Mouse (Mus musculus): ENCODE results near the gene Spn. TPM values are rescaled to one million over a fixed set of nuclear protein-coding genes. Genes with fewer than 3 reads are reported as not detected.

The Spn gene
- total and polyA plus RNA-seq, 2 experiments = 0.28 to 0.88 TPM

- Histone ChIP-seq H3K79me2 (ENCODE audit: control insufficient read depth, insufficient read depth, low read length) (no peaks in the 10 kb centered on the region), H3K27me3 (ENCODE audit: control insufficient read depth, insufficient read depth, low read length) (no peaks in the 10 kb centered on the region), H3K36me3 (ENCODE audit: control insufficient read depth, insufficient read depth, low read length) (no peaks in the 10 kb centered on the region), H3K27ac (replicated peaks; ENCODE audit: insufficient read depth, low read depth, low read length) (peak overlapping the region; percentile 99), H3K9ac (ENCODE audit: low read depth, low read length) (peak overlapping the region; percentile 74), H3K4me3 (ENCODE audit: insufficient read depth, low read depth, low read length) (peak overlapping the region; percentile 51), H3K4me1 (ENCODE audit: control insufficient read depth, insufficient read depth, low read length) (peaks cover 18% of the 10 kb centered on the region)
- TF ChIP-seq POLR2A (IDR thresholded peaks at IDR 0.05; ENCODE audit: extremely low read depth, insufficient read depth, low read length) (peak; percentile 62), CTCF (IDR thresholded peaks at IDR 0.05; ENCODE audit: low read depth, low read length) (no peak)
- WGBS = 10% methylated on average over 21 of the region's 21 CpGs
- DNase-seq (ENCODE audit: extremely low read depth, low read depth, low spot score) = peak; percentile 92
These were observed 16.3 kb downstream of the Spn start for GRCm38 (mm10) chr7:127121061-127121910.

GRCm38 (mm10) chr7:127118671-127119445 is 18.8 kb downstream of the Spn start:
- Histone ChIP-seq H3K36me3 (ENCODE audit: control insufficient read depth, insufficient read depth, low read length) (no peaks in the 10 kb centered on the region), H3K27me3 (ENCODE audit: control insufficient read depth, insufficient read depth, low read length) (no peaks in the 10 kb centered on the region), H3K79me2 (ENCODE audit: control insufficient read depth, insufficient read depth, low read length) (0 out of 2 replicates have a peak, but pooled peaks cover 3% of the 10 kb centered on the region), H3K27ac (replicated peaks; ENCODE audit: insufficient read depth, low read depth, low read length) (peak overlapping the region; percentile 99), H3K4me1 (ENCODE audit: control insufficient read depth, insufficient read depth, low read length) (peaks cover 18% of the 10 kb centered on the region), H3K9ac (ENCODE audit: low read depth, low read length) (peak overlapping the region; percentile 45), H3K4me3 (ENCODE audit: insufficient read depth, low read depth, low read length) (no peak overlapping the region)
- no peak for TF ChIP-seq CTCF (IDR thresholded peaks at IDR 0.05; ENCODE audit: low read depth, low read length)
- no peak for TF ChIP-seq POLR2A (IDR thresholded peaks at IDR 0.05; ENCODE audit: extremely low read depth, insufficient read depth, low read length)
- DNase-seq (ENCODE audit: extremely low read depth, low read depth, low spot score) = peak; percentile 90
- 13% methylated on average over 14 of the region's 14 CpGs for WGBS

GRCm38 (mm10) chr7:127117948-127118347 is 19.7 kb downstream of the Spn start:
- peak; percentile 52 for DNase-seq (ENCODE audit: extremely low read depth, low read depth, low spot score)
- H3K4me3 ChIP-seq (ENCODE audit: insufficient read depth, low read depth, low read length) = no peak overlapping the region
- H3K79me2 ChIP-seq (ENCODE audit: control insufficient read depth, insufficient read depth, low read length) = 0 out of 2 replicates have a peak, but pooled peaks cover 3% of the 10 kb centered on the region
- peak overlapping the region; percentile 99 for H3K27ac ChIP-seq (replicated peaks; ENCODE audit: insufficient read depth, low read depth, low read length)
- 26% methylated on average over 5 of the region's 5 CpGs for WGBS
- no peaks in the 10 kb centered on the region for H3K36me3 ChIP-seq (ENCODE audit: control insufficient read depth, insufficient read depth, low read length)
- peak overlapping the region; percentile 28; the same call in 1 of the 2 replicates for H3K9ac ChIP-seq (ENCODE audit: low read depth, low read length)
- peak; percentile 45; the same call in 1 of the 2 replicates for TF ChIP-seq CTCF (IDR thresholded peaks at IDR 0.05; ENCODE audit: low read depth, low read length)
- TF ChIP-seq POLR2A (IDR thresholded peaks at IDR 0.05; ENCODE audit: extremely low read depth, insufficient read depth, low read length) = no peak
- peaks cover 18% of the 10 kb centered on the region for H3K4me1 ChIP-seq (ENCODE audit: control insufficient read depth, insufficient read depth, low read length)
- no peaks in the 10 kb centered on the region for H3K27me3 ChIP-seq (ENCODE audit: control insufficient read depth, insufficient read depth, low read length)

- Histone ChIP-seq H3K27me3 (ENCODE audit: control insufficient read depth, insufficient read depth, low read length) (no peaks in the 10 kb centered on the region), H3K4me3 (ENCODE audit: insufficient read depth, low read depth, low read length) (no peak overlapping the region), H3K4me1 (ENCODE audit: control insufficient read depth, insufficient read depth, low read length) (peaks cover 15% of the 10 kb centered on the region), H3K79me2 (ENCODE audit: control insufficient read depth, insufficient read depth, low read length) (0 out of 2 replicates have a peak, but pooled peaks cover 3% of the 10 kb centered on the region), H3K27ac (replicated peaks; ENCODE audit: insufficient read depth, low read depth, low read length) (no peak overlapping the region), H3K36me3 (ENCODE audit: control insufficient read depth, insufficient read depth, low read length) (no peaks in the 10 kb centered on the region), H3K9ac (ENCODE audit: low read depth, low read length) (no peak overlapping the region)
- 84% methylated on average over 11 of the region's 11 CpGs for WGBS
- TF ChIP-seq POLR2A (IDR thresholded peaks at IDR 0.05; ENCODE audit: extremely low read depth, insufficient read depth, low read length) (no peak), CTCF (IDR thresholded peaks at IDR 0.05; ENCODE audit: low read depth, low read length) (no peak)
- no peak for DNase-seq (ENCODE audit: extremely low read depth, low read depth, low spot score)
These were observed 21.2 kb downstream of the Spn start for GRCm38 (mm10) chr7:127116331-127116935.

- Histone ChIP-seq H3K27me3 (ENCODE audit: control insufficient read depth, insufficient read depth, low read length) (no peaks in the 10 kb centered on the region), H3K9ac (ENCODE audit: low read depth, low read length) (no peak overlapping the region), H3K79me2 (ENCODE audit: control insufficient read depth, insufficient read depth, low read length) (0 out of 2 replicates have a peak, but pooled peaks cover 3% of the 10 kb centered on the region), H3K4me1 (ENCODE audit: control insufficient read depth, insufficient read depth, low read length) (peaks cover 14% of the 10 kb centered on the region), H3K4me3 (ENCODE audit: insufficient read depth, low read depth, low read length) (no peak overlapping the region), H3K27ac (replicated peaks; ENCODE audit: insufficient read depth, low read depth, low read length) (no peak overlapping the region), H3K36me3 (ENCODE audit: control insufficient read depth, insufficient read depth, low read length) (no peaks in the 10 kb centered on the region)
- 66% methylated on average over 11 of the region's 11 CpGs for WGBS
- DNase-seq (ENCODE audit: extremely low read depth, low read depth, low spot score) = no peak
- no peak for TF ChIP-seq POLR2A (IDR thresholded peaks at IDR 0.05; ENCODE audit: extremely low read depth, insufficient read depth, low read length)
- TF ChIP-seq CTCF (IDR thresholded peaks at IDR 0.05; ENCODE audit: low read depth, low read length) = no peak
These were observed 22.7 kb downstream of the Spn start for GRCm38 (mm10) chr7:127114920-127115319.
